Mouse (Mus musculus) cerebellum, postnatal 10 days (tissue): ENCODE data around the gene Aasdh.

ENCODE experiments used
- DNase-seq, 2 experiments: peaks; one replicate each; pipeline ENCODE4 v3.0.0; 2021; ENCODE audit warnings: mixed read lengths in 2 of 2

Gene Aasdh

DNA sequence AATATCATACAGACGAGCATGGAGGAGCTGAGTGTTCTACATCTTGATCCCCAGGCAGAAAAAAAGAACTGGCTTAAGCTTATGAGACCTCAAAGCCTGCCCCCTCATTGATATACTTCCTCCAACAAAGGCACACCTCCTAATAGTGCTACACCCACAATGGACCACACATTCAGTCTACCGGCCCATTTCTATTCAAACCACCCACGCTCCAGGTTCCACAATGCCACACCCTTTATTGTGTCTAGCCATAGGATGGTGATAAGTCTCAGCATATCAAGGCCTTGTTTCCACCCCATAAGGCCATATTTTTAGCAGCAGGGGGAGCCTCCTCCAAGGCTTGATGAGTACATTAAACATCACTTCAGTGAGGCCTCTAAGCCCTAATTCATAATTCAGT is 5.5 kb upstream of the Aasdh start:
- no peak for DNase-seq

DNA sequence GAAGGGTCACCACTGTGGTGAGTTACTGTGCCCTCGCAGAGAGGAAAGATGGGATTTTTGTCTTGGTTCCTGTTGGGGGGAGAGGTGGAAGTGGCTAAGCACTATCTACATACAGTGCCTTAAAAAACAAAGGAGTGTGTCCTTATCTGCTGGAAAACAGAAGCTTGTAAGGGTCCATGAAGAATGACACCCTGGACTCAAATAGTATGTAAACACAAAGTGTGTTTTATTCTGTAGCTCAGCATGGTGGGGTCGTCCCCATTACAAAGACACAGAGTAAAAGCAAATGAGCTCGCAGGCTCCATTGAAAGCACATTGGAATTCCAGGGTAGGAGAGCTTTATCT is 813 bp upstream of the Aasdh start:
- DNase-seq, result no peak

DNA sequence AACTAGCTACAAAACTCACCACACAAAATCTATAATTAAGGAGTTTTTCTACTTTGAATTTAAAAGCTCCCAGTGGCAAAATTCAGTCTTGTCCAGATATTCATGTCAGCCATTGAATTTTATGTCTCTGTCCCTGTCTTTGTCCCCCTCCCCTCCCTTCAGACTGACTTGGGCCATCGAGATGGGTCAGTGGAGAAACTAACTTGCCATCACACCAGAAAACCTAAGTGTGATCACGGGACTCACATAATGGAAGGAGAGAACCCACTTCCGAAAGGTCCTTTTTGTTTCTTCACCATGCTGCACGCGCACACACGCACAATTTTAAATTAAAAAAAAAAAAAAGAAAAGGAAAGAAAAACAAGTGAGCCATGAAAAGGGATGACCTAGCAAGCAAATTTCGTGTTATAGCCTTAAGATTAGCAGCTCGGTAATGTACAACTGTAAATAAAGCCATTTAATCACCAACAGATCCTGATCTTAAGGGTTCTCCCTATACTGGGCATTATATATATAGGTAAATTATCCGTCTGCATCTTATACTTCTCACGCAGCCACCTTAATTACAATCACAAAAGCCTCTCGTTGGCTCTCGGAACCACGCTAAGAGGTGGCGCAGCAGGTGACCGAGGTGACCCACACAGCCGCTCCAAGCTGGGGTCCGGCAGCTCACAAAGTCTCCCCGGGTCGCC is 455 bp downstream of the Aasdh start:
- DNase-seq, result peak; percentile 21 to 38

DNA sequence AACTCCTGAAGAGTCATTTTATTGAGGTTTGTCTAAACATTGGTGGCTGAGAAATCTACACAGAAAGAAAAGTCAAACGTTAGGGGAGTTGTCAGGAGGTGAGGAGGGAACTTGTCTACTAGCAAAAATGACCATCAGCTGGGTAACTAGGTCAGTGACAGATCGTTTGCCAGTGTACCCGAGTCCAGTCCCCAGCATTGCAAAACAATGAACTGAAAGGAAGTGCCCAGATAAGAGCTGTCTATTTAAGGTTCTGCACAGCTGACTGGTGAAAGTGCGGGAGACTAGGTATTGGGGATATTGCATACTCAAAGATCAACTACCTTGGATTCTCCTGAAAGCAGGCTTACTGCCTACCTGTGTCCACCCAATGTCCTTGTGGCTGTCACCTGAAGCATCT is 3.2 kb downstream of the Aasdh start:
- no peak for DNase-seq

DNA sequence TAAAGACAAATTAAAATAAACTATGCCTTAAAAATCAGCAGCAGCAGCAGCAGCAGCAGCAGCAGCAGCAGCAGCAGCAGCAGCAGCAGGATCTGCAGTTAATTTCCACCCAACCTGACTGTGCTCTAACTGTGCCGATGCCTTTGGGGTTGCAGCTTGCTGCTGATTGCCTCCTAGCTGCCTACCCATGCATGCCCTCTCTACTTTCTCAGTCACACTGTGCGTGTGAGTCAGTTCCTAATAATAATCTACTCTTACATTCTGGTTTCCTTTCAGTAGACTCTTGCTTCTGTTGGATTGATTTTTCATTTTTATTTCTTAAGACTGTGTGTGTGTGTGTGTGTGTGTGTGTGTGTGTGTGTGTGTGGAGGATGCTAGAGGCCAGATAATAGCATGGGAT is 12.2 kb downstream of the Aasdh start:
- no peak for DNase-seq

DNA sequence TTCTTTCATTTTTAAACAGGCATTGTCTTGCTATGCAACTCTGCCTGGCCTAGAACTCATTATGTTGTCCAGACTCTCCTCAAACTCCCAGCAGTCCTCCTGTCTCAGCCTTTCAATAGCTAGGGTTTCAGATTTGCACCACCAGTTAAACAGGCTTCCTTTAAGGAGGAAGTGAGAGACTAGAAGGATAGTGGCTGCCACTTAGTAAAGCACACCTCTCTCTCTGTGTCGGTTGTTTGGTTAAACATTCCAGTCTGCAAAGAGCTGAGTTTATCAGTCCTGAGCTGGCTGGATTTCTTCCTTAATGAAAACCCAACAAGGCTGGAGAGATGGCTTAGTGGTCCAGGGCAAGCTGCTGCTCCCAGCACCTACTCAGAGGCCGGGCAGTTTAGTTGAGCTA is 12.7 kb downstream of the Aasdh start:
- no peak for DNase-seq

DNA sequence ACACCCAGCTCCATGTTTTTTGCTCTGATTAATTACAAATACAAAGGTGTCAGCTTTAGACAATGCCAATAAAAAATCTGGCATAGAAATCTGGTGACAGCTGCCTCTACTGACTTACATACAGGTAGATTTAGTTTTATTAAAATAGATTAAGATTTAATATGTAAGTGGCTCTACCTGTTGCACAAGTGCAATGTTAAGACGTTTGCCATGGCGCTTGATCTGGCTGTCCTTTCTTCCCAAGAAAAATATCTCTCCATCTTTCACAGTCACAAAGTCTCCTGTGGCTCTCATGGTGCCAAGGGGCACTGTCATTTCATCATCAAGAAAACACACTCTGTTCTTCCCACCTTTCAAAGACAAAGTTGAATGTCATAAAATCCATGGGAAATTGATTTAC is 18.3 kb downstream of the Aasdh start:
- no peak for DNase-seq

DNA sequence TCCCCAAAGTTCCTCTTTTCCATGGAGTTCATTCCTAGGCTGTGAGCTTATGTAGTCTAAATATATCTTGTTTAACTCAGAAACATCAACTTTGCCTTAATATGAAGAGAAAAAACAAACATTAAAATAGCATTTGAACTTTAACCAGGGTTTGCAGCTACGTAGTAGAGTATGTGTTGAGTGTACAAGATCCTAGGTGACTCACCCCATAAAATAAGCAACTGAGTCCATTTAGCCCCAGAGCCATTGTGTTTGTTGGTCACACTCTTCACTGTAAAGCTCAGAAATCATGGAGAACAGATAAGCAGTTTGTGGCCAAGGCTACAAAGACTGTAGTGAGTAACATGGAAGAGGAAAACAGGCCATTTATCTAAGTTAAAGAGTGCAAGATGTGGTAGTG is 21.2 kb downstream of the Aasdh start:
- no peak for DNase-seq

DNA sequence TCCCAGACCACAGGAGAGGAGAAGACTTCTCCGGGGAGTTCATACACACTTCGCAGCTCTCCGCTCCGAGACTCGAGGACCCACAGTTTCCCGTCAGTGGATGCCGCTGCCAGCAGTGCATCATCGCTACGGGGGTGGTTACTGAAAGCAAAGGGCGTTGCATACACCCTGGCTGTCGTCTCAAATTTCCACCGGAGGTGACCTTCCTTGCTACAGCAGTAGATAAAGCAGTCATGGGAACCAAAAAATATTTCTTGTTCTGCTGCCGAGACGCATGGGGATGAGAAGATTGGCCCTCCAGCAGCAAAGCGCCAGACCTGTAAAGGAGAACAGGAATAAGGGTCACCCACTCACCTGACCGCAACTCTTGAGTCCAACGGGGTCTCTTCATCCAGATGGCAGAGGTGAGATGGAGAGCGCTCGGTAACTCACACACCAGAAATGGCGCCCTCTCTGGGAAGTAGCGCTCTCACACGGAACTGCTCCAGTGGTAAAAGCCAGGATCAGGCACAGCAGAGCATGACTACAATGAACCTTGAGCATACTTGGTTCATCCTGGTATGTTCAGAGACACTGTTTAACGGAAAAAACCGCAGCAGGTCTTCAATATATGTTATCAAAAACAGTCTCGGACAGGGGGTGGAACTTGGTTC is 29.1 kb downstream of the Aasdh start:
- DNase-seq, result no peak

DNA sequence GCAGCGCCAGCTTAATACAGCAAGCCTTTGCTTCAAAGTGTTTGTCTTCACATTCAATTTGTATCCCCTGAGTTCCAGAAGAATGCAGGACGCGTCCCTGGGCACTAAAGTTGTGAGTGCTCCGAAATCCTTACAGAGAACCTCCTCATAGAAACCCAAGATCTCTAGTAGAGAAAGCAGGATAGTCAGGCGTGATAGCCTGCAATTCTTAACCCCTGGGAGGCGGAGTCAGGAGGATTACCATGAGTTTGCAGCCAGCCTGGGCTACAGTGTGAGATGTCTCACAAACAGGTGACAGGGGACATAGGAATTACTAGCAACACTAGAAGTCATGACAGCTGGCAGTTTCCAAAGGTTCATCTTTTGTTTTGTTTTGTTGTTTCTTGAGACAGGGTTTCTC is 35.8 kb downstream of the Aasdh start:
- DNase-seq, result no peak

DNA sequence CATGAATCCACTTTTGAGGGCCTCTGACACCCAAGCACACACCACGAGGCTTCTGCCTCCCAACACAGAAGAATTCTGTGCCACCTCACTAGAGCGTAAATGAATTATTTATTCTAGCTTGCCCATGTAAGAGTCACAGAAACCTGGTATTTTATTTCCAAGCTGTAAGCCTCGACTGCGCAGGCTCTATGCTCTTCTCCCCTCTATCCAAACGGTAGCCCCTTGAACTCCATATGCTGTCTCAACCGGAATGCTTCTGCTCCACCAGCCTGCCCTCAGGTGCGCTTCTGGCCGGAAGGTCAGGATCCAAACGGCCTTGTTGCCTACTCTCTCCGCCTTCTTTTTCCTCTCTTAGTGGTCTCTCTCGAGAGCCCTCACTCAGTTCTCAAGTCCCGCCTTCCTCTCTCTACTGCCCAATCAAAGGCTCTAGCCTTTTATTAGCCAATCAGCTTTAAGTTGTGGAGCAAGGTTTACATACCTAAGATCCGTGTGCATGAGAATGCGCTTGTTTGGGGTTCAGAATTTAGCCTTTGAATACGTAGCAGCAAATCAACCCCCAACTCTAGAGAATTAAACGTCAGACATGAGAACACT is 36.5 kb downstream of the Aasdh start:
- DNase-seq, result peak; percentile 39 to 44

DNA sequence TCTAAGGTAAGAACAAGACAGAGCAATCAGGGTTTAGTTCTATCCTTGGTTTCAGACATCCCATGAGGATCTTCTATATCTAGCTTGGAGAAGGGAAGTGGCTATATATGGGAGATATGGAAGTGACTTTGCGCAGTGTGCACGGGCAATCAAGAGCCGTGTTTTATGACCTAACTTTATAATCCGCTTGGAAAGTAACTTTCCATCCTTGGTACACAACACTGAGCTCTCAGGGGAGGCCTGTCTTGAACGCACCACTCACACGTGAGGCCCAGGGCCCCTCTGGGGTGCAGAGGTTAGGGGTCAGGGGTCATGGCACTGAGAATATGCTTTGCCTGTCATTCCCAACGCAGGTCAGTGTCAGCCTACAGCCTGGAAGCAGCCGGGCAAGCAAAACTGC is 38.5 kb downstream of the Aasdh start:
- DNase-seq, result no peak

DNA sequence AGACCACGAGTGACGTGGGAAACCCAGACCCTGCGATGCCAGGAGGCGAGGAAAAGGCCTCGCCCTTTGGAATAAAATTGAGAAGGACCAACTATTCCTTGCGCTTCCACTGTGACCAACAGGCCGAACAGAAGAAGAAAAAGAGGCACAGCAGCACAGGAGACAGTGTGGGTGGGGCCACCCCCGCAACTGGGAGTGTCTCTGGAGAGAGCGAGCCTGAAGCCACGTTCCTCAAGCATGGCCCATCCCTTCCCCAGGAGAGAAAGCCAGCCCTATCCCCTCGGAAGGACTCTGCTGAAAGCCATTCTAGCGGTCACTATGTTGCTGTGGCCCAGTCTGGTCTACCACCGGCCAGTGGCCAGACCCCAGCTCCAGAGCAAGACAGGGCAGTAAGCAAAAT is 46.9 kb downstream of the Aasdh start:
- DNase-seq, result no peak

DNA sequence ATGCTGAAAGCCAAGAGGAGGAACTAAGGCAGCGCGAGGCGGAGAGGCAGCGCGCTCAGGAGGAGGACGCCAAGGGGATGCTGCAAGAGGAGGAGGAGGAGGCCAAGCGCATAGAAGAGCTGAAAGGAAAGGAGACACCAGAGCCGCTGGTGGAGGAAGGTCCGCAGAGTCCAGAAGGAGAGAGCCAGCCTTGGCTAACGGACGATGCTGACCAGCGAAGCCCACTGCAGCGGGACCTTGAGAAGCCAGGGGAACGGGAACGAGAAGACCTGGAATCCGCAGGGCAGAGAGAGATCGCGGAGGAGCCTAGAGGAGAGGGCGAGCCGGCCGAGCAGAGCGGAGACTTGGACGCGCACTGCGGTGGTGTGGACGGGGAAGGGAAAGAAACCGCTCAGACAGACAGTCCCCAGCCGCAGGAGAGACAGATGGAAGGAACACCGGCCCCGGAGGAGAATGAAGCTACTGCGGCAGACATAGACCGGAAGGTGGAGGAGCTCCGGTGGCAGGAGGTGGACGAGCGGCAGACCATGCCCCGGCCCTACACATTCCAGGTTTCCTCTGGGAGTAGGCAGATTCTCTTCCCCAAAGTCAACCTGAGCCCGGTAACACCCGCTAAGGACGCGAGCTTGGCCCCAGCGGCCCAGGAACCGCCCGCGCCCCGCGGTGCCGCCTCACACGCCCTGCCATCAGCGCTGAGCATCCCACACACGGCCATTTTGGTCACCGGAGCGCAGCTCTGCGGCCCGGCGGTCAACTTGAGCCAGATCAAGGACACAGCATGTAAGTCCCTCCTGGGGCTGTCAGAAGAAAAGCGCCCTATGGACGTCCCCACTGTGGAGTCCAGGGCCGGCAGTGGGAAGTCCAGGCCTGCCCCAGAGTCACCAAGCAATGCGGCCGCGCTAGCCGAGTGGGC is 48.0 kb downstream of the Aasdh start:
- no peak for DNase-seq

DNA sequence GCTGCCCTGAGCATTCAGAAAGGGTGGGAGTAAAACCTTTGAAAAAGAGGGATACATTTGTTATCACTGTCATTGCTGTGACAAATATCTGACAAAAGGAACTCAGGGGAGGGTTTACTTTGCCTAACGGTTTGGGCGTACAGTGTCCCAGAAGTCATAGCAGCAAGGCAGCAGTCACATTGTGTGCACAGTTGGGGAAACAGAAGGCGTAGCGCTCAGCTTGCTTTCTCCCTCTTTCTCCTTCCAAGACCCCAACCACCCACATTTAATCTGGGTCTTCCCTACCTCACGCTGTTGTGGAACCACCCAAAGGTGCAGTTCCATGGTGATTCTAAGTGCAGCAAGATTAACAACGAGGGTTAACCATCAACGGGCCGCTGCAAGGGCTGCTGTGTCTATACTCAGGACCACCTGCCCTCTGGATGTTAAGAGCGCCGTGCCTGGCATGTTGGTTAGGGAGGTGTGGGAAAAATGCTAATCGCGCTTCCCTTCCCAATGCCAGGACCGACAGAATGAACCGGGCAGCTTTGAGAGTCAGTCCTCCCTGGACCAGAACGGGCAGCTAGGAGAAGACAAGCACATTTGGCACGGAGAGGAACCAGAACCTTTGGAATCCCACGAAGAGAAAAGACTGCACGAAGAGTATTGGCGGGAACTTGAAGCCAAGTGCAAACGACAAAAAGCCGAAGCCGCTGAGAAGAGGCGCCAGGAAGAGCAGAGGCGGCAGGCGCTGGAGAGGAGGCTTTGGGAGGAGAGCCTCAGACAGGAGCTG is 49.3 kb downstream of the Aasdh start:
- no peak for DNase-seq

DNA sequence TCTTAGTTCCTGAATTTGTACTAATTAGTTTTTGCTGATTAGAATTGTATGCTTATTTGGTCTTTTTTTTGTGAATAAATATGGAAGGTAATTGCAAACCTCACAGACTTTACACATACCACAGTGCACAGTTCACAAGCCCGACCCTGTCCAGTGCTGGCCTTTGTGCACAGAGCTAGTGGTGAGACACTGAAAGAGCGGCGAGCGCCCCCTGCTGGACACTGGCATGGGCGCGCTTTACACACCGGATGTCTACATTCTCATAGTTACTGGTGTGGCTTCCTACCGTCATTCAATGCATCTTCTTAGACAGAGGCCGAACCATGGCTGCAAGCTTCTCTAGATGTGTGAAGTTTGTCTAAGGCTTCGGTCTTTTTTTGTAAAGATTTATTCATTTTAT is 51.8 kb downstream of the Aasdh start:
- DNase-seq, result peak; percentile 92

DNA sequence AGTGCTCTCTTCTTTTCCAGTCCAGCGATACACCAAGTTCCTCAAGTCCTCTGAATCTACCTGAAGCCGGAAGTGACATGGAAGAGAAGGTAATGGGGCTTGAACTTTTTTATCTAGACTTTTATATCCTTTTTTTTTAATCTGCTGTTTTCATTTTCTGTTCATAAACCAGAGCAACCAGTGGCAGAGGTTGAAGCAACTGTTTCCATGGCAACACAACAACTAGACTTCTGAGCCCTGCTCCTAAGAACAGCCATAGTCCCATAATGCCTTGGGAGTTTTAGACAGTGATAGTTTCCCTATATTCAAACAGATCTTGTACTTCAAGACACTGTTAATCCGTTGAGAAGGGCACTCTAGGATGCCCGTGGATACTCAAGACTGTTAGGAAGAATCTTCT is 54.0 kb downstream of the Aasdh start:
- DNase-seq, result no peak

DNA sequence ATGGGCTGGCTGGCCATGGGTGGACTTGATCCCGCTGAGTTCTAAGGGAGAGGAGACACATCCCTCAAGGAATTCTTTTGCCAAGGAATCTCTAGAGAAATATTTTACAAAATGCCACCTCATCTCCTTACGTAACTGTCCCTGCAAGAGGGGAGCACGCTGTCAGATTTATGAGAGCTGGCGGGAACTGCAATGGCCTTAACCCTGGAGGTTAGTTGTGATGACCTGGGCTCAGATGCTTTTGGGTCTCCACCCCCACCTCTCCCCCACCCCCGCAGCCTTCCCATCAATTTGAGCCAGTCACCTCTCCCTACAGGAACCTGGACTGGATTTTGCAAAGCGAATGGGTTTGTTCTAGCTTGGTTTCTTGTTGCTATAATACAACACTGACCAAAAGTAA is 58.2 kb downstream of the Aasdh start:
- DNase-seq, result no peak

DNA sequence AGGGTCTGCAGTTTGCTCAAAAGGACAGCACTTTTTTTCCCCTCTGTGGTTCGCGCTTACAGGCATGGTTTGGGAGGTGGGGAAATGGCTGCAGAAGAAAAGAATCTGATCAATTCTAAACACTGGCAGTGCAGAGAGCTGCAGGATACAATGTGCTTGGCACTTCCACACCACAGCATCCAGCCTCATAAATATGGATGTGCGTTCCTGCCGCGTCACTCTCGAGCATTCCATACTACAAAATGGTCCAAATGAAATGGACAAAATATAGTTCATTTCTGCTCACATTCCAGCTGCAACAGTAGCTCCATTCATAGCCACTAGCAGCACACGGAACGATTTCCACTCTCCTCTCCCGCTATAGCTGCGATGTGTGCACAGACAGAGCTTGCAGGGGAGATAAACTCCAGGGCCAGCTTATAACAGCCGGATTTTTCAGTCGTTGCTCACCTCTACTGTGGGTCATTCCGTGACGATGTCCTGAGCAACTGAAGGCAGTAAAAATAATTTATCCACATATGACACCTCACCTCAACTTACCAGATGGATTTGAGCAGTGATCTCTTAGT is 60.6 kb downstream of the Aasdh start:
- DNase-seq, result no peak

DNA sequence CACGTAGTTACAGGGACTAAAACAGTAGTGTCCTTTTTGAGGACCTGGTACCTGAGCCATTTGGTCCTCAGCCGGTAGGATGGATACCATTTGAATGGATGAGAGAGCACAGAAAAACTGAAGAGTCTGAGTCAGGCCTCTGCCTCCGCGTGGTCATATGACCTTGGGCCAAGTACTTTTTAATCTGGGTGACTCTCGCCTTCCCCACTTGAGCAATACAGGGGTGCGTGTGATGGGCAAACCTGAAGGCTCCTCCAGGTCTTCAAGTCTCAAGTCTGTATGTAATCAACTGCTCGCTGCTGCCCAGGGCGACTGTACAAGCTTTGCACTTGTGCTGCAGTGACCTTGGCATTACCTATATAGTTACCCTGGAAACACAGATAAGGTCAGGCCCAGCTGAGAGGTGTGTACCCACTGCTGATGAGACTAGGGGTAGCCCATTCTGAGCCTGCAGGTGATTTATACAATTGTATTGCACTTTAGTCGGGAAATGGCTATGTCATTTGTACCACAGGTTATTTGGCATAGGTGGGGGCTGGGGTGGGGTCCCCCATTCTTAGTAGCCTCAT is 61.4 kb downstream of the Aasdh start:
- DNase-seq, result no peak

DNA sequence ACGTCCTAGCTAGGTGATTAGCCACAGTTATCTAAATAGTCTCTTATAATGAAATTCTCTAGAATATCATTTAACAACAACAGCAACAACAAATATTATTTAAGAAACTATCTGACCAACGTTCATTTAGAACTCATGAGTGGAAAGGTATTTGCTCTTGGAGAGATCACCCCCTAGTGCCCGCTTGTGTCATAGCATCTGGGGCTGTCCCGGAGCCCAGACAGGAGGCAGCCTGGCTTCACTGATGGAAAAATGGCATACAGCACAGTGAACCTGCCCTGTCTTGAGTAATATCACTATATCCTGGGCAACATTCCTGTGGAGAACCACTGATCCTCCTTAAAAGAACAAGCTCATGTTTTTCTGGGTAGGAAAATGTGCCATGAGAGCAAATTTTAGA is 61.9 kb downstream of the Aasdh start:
- peak; percentile 90 for DNase-seq

DNA sequence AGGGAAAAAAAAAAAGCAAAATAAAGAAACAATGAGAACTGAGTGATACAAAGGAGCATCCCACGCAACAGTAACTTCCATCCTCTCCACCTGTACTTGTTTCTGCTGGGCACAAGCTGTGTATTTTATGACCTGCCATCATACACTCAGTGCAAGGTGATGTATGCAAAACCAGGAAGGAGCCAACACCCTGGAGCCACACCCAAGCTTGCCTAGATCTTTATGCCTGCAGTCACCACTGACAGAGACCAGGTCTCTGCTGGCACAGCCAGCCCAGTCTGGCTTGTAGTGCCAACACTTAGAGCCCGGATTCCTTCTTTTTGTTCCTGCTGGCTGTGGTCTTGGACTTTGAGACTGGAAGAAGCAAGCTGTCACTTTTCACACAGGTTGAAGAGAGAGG is 63.5 kb downstream of the Aasdh start:
- no peak for DNase-seq
